Mouse (Mus musculus) limb, embryonic 13.5 days (tissue): ENCODE results near the gene Insm1. TPM values are rescaled to one million over a fixed set of nuclear protein-coding genes. Genes with fewer than 3 reads are reported as not detected.
A peak's percentile ranks its signal among the peaks of the same experiment; 100 is the strongest.

Experiments
- ATAC-seq: fragments of 200-750 bp; cut with Nextera tagmentation; 2 replicates; pipeline ENCODE4 v1.8.0; 2017; ENCODE audit warnings: low read depth, moderate number of reproducible peaks, moderate TSS enrichment; ENCODE audit not compliant: low FRiP score
- H3K27ac ChIP-seq: fragments of 300-500 bp; sonication (generic); 2 replicates; pipeline ENCODE4 v1.5.1; 2015; ENCODE audit warnings: inconsistent platforms, mild to moderate bottlenecking, moderate library complexity
- H3K27me3 ChIP-seq: fragments of 300-500 bp; sonication (generic); 2 replicates; pipeline ENCODE4 v1.6.1; 2015; ENCODE audit warnings: mild to moderate bottlenecking, inconsistent platforms
- H3K36me3 ChIP-seq: fragments of 300-500 bp; sonication (generic); 2 replicates; pipeline ENCODE4 v1.6.1; 2015; ENCODE audit warnings: inconsistent platforms, mild to moderate bottlenecking, moderate library complexity
- H3K4me1 ChIP-seq: fragments of 300-500 bp; sonication (generic); 2 replicates; pipeline ENCODE4 v1.6.1; 2015; ENCODE audit warnings: inconsistent platforms
- H3K4me2 ChIP-seq: fragments of 300-500 bp; sonication (generic); replicated peaks from 2 replicates; pipeline ENCODE4 v1.6.1; 2015; ENCODE audit warnings: inconsistent platforms, mild to moderate bottlenecking, moderate library complexity
- H3K4me3 ChIP-seq: fragments of 300-500 bp; sonication (generic); 2 replicates; pipeline ENCODE4 v1.5.1; 2015; ENCODE audit warnings: moderate library complexity, mild to moderate bottlenecking, inconsistent platforms
- H3K9ac ChIP-seq: fragments of 300-500 bp; sonication (generic); 2 replicates; pipeline ENCODE4 v1.6.1; 2015; ENCODE audit warnings: mild to moderate bottlenecking, inconsistent platforms
- H3K9me3 ChIP-seq: fragments of 300-500 bp; sonication (generic); 2 replicates; pipeline ENCODE4 v1.6.1; 2016; ENCODE audit warnings: inconsistent platforms
- WGBS: fragments of 180-500 bp; shearing (Covaris S2); methylation state at CpG from one replicate; pipeline ENCODE4 v1.1.7; 2015; 5-methylcytosine and 5-hydroxymethylcytosine counted together
- polyA plus RNA-seq: library from polyadenylated mRNA; unstranded; fragments of >200 nt; fragmentation: Nextera tagmentation; extraction: Ambion mirVana; gene quantifications from 2 replicates; pipeline ENCODE4 v1.2.1, GENCODE M21; 2015

The Insm1 gene
- polyA plus RNA-seq, 1 experiment from 2014 or later: not detected

- H3K4me1 ChIP-seq: peaks cover 28% of the 10 kb centered on the region
- ATAC-seq: no peak
- H3K27me3 ChIP-seq: peaks cover 80% of the 10 kb centered on the region
- 2% methylated on average over 16 of the region's 16 CpGs for WGBS
- H3K4me3 ChIP-seq: peak overlapping the region; percentile 33; the same call in 1 of the 2 replicates
- H3K36me3 ChIP-seq: no peaks in the 10 kb centered on the region
- H3K27ac ChIP-seq: no peak overlapping the region
- H3K4me2 ChIP-seq: 0 out of 2 replicates have a peak overlapping the region, but pooled peaks have one; percentile 56
- no peaks in the 10 kb centered on the region for H3K9me3 ChIP-seq
- no peak overlapping the region for H3K9ac ChIP-seq
These were observed 4.3 kb upstream of the Insm1 start for GRCm38 (mm10) chr2:146217227-146217980.

DNA sequence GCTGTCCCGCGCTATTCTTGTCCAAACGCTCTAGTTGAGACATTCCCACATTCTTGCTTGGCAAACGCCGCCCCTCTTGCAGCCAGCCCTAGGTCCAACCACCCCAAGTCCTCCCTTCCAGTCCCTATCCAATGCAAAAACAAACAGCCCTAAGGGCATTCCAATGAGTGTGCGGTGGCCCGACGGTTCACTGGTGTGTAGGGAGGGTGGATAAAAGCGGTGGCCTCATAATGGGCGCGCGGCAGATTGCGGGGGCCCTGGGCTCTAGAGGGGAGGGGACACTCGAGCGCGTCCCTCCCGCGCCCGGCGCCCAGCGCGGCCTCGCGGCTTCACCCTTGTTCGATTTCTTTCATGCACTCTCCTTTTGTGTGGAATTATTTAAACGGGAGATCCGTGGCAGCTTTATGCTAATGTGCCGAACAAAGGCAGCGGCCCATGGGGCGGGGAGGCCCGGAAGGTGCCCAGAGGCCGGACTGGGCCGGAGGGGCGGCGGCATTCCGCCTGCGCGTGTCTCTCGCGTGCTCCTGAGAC lies 3.5 kb upstream of the Insm1 start:
- H3K9me3 ChIP-seq: no peaks in the 10 kb centered on the region
- H3K27ac ChIP-seq: no peak overlapping the region
- H3K4me1 ChIP-seq: peaks cover 36% of the 10 kb centered on the region
- peaks cover 89% of the 10 kb centered on the region for H3K27me3 ChIP-seq
- WGBS: 1% methylated on average over 40 of the region's 40 CpGs
- peak overlapping the region; percentile 33 for H3K4me3 ChIP-seq
- no peak for ATAC-seq
- H3K9ac ChIP-seq: 0 out of 2 replicates have a peak overlapping the region, but pooled peaks have one; percentile 13
- no peaks in the 10 kb centered on the region for H3K36me3 ChIP-seq
- peak overlapping the region; percentile 56 for H3K4me2 ChIP-seq

DNA sequence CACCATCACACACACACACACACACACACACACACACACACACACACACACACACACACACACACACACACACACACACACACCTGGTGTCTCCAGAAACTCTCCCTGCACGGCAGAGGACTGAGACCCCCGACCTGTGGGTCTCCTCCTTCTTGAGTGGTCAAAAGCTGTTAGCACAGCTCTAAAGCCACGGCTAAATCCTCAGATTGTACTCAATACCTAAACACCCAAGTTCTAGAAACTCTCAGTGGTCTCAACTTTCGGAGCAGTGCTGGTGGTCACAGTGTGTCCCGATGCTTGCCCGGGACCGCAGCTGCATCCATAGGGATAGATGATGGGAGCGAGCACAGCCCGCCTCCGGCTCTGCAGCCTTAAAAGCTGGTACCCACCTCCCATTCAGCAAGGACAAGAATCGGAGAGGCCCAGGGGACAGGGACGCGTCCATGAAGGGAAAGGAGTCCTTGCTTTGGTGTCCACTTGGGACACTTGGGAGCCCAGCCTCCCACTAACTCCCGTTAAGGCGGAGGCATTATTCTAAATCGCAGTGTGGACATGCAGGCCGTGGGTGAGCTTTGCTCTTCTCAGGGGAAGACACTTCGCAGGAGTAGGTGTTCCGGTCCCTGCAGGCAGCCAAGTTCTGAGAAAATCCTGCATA lies 2.7 kb upstream of the Insm1 start:
- H3K27me3 ChIP-seq: peaks cover 93% of the 10 kb centered on the region
- no peaks in the 10 kb centered on the region for H3K9me3 ChIP-seq
- no peak overlapping the region for H3K4me3 ChIP-seq
- H3K4me1 ChIP-seq: peaks cover 40% of the 10 kb centered on the region
- H3K9ac ChIP-seq: no peak overlapping the region
- H3K4me2 ChIP-seq: no peak overlapping the region
- H3K27ac ChIP-seq: no peak overlapping the region
- WGBS: 3% methylated on average over 19 of the region's 19 CpGs
- ATAC-seq: no peak
- H3K36me3 ChIP-seq: no peaks in the 10 kb centered on the region

- no peaks in the 10 kb centered on the region for H3K36me3 ChIP-seq
- ATAC-seq: no peak
- no peak overlapping the region for H3K27ac ChIP-seq
- no peak overlapping the region for H3K4me3 ChIP-seq
- no peak overlapping the region for H3K9ac ChIP-seq
- H3K9me3 ChIP-seq: no peaks in the 10 kb centered on the region
- WGBS: 11% methylated on average over 11 of the region's 11 CpGs
- no peak overlapping the region for H3K4me2 ChIP-seq
- peaks cover 40% of the 10 kb centered on the region for H3K4me1 ChIP-seq
- H3K27me3 ChIP-seq: peaks cover 94% of the 10 kb centered on the region
These were observed 1.9 kb upstream of the Insm1 start for GRCm38 (mm10) chr2:146219791-146220190.

DNA sequence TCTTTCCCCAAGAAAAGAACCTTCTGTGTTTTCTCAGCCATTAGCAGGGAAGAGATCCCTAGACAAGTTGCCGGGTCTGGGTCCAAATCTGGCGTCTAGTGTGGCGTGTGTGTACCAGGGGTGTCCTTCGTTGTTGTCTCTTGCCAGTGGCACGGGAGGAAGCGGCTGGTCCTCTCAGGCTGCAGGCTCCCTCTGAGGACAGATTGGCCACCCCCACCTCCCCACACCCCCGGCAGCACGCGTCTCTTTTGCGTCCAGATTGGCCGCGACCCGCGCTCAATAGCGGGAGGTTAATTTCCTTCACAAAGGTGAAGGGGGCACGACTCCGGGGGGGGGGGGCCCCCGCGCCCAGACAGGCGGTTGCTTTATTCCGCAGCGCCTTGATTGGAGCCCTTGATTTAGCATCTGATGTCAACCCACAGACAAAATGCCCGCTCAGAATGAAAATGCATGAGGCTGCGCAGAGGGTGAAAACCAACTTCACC lies 1.1 kb upstream of the Insm1 start:
- Histone ChIP-seq H3K36me3 (no peaks in the 10 kb centered on the region), H3K4me3 (peak overlapping the region; percentile 56), H3K27ac (no peak overlapping the region), H3K9ac (no peak overlapping the region), H3K4me2 (peak overlapping the region; percentile 98), H3K9me3 (no peaks in the 10 kb centered on the region), H3K4me1 (peaks cover 40% of the 10 kb centered on the region), H3K27me3 (peaks cover 94% of the 10 kb centered on the region)
- no peak for ATAC-seq
- WGBS: 0% methylated on average over 24 of the region's 24 CpGs

DNA sequence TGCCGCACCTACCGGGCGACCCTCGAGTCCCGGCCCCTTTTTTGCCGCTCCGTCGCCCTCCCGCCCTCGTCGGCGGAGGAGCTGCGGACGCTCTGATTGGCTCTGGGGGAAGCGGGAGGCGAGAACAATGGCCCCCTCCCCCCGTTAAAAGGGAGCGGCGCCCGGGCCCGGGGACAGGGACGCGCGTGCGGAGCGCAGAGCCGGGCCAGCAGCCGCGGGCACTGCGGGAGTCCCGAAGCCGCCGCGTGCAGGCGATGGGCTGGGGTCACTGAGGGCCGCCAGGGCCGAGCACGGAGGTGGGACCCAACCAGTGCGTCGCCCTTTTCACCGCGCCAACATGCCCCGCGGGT lies 183 bp downstream of the Insm1 start:
- peaks cover 40% of the 10 kb centered on the region for H3K4me1 ChIP-seq
- peaks cover 95% of the 10 kb centered on the region for H3K27me3 ChIP-seq
- 0% methylated on average over 13 of the region's 44 CpGs for WGBS
- no peak overlapping the region for H3K27ac ChIP-seq
- H3K4me2 ChIP-seq: peak overlapping the region; percentile 98
- ATAC-seq: peak; percentile 46; the same call in 1 of the 2 replicates
- H3K4me3 ChIP-seq: peak overlapping the region; percentile 56
- H3K9ac ChIP-seq: peak overlapping the region; percentile 48
- H3K36me3 ChIP-seq: no peaks in the 10 kb centered on the region
- H3K9me3 ChIP-seq: no peaks in the 10 kb centered on the region

DNA sequence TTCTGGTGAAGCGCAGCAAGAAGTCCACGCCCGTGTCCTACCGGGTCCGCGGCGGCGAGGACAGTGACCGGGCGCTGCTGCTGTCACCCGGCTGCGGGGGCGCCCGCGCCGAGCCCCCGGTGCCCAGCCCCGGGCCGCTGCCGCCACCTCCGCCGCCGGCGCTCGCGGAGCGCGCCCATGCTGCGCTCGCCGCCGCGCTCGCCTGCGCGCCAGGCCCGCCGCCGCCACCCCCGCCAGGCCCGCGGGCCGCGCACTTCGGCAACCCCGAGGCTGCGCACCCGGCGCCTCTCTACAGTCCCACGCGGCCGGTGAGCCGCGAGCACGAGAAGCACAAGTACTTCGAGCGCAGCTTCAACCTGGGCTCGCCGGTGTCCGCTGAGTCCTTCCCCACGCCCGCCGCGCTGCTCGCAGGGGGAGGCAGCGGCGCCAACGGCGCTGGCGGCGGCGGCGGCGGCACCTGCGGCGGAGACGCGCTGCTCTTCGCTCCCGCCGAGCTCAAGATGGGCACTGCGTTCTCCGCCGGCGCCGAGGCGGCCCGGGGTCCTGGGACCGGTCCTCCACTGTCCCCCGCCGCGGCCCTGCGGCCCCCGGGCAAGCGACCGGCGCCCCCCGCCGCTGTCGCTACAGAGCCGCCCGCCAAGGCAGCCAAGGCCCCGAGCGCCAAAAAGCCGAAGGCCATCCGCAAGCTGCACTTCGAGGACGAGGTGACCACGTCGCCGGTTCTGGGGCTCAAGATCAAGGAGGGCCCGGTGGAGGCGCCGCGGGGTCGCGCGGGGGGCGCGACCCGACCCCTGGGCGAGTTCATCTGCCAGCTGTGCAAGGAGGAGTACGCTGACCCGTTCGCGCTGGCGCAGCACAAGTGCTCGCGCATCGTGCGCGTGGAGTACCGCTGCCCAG lies 806 bp downstream of the Insm1 start:
- peak overlapping the region; percentile 48 for H3K9ac ChIP-seq
- WGBS: under 1% methylated on average over 118 of the region's 133 CpGs
- peak overlapping the region; percentile 56 for H3K4me3 ChIP-seq
- H3K27ac ChIP-seq: no peak overlapping the region
- peak; percentile 6; the same call in 1 of the 2 replicates for ATAC-seq
- H3K4me2 ChIP-seq: peak overlapping the region; percentile 98
- peaks cover 37% of the 10 kb centered on the region for H3K4me1 ChIP-seq
- H3K36me3 ChIP-seq: no peaks in the 10 kb centered on the region
- no peaks in the 10 kb centered on the region for H3K9me3 ChIP-seq
- peaks cover 95% of the 10 kb centered on the region for H3K27me3 ChIP-seq

GRCm38 (mm10) chr2:146223176-146223905 lies 1.6 kb downstream of the Insm1 start:
- 0 out of 2 replicates have a peak overlapping the region, but pooled peaks have one; percentile 48 for H3K9ac ChIP-seq
- 1% methylated on average over 65 of the region's 75 CpGs for WGBS
- no peaks in the 10 kb centered on the region for H3K36me3 ChIP-seq
- peaks cover 31% of the 10 kb centered on the region for H3K4me1 ChIP-seq
- peaks cover 95% of the 10 kb centered on the region for H3K27me3 ChIP-seq
- H3K27ac ChIP-seq: no peak overlapping the region
- ATAC-seq: no peak; the same call in 1 of the 2 replicates
- H3K4me3 ChIP-seq: peak overlapping the region; percentile 56
- peak overlapping the region; percentile 98 for H3K4me2 ChIP-seq
- no peaks in the 10 kb centered on the region for H3K9me3 ChIP-seq

DNA sequence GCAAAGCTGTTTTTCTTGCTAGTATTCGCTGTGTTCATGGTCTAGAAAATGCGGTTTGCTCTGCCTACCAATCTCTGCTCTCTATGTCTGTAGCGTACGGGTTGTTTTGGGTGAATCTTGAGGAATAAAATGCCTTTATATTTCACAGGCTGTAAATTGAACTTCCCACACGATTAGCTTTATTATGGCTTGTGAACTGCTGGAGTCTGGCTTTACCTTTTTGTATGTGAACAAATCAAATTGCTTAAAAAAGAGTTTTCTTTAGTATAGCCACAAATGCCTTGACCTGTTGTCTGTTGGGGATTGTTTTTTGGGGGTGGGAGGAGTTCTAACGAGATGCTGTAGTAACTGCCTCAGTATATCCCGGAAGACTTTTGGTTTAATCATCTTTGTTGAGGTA lies 2.4 kb downstream of the Insm1 start:
- 8% methylated on average over 7 of the region's 7 CpGs for WGBS
- Histone ChIP-seq H3K9ac (no peak overlapping the region), H3K9me3 (no peaks in the 10 kb centered on the region), H3K36me3 (no peaks in the 10 kb centered on the region), H3K4me2 (no peak overlapping the region), H3K27ac (no peak overlapping the region), H3K4me3 (no peak overlapping the region), H3K27me3 (peaks cover 95% of the 10 kb centered on the region), H3K4me1 (peaks cover 28% of the 10 kb centered on the region)
- ATAC-seq: no peak

- no peak overlapping the region for H3K4me2 ChIP-seq
- H3K9ac ChIP-seq: no peak overlapping the region
- ATAC-seq: no peak
- H3K27ac ChIP-seq: no peak overlapping the region
- H3K4me3 ChIP-seq: no peak overlapping the region
- no peaks in the 10 kb centered on the region for H3K36me3 ChIP-seq
- no peaks in the 10 kb centered on the region for H3K9me3 ChIP-seq
- H3K27me3 ChIP-seq: peaks cover 84% of the 10 kb centered on the region
- H3K4me1 ChIP-seq: peaks cover 25% of the 10 kb centered on the region
- WGBS: 7% methylated on average over 6 of the region's 6 CpGs
These were observed 4.1 kb downstream of the Insm1 start for GRCm38 (mm10) chr2:146225818-146226217.

DNA sequence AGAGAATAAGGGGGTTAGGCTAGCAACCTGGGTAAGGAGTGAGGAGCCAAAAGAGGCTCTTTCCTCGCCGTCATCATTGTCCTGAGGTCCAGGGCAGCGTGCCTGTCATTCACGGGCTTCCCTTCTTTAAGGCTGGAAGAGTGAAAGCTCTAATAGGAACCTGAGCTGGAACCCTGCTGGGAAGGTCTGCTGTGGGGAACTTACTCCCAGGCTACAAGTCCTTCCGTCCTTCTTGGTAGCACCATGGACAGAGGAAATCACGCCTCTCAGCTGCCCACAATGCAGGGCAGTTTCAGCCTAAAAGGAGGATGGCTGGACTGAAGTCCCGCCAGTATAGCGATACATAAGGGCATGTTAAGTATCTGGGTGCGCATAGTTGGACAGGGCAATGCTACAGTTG lies 4.8 kb downstream of the Insm1 start:
- H3K4me3 ChIP-seq: no peak overlapping the region
- 7% methylated on average over 9 of the region's 9 CpGs for WGBS
- ATAC-seq: no peak

More for the DNA sequence above, 4.8 kb downstream of the Insm1 start:
- no peaks in the 10 kb centered on the region for H3K9me3 ChIP-seq
- H3K4me2 ChIP-seq: no peak overlapping the region
- H3K36me3 ChIP-seq: no peaks in the 10 kb centered on the region
- H3K27ac ChIP-seq: no peak overlapping the region
- peaks cover 77% of the 10 kb centered on the region for H3K27me3 ChIP-seq
- peaks cover 18% of the 10 kb centered on the region for H3K4me1 ChIP-seq
- no peak overlapping the region for H3K9ac ChIP-seq
